Mouse (Mus musculus) cerebellum, postnatal 10 days (tissue): ENCODE results near the gene Dot1l.

Experiments used
- DNase-seq, 2 experiments: peaks; one replicate each; pipeline ENCODE4 v3.0.0; 2021; ENCODE audit warnings: mixed read lengths in 2 of 2

Gene Dot1l

GRCm38 (mm10) chr10:80793033-80793784 lies 38.2 kb downstream of the Dot1l start:
- peak; percentile 74 for DNase-seq

- DNase-seq: peak in 1 of 2 experiments; percentile 25
Measured at GRCm38 (mm10) chr10:80793803-80794202, 38.8 kb downstream of the Dot1l start.

GRCm38 (mm10) chr10:80794750-80795149 lies 39.7 kb downstream of the Dot1l start:
- DNase-seq: peak in 1 of 2 experiments; percentile 14

GRCm38 (mm10) chr10:80796307-80796848 lies 41.4 kb downstream of the Dot1l start:
- peak; percentile 59 for DNase-seq

GRCm38 (mm10) chr10:80797186-80798149 lies 42.5 kb downstream of the Dot1l start:
- peak in 1 of 2 experiments; percentile 28 for DNase-seq

GRCm38 (mm10) chr10:80798150-80799006 lies 43.4 kb downstream of the Dot1l start, which contains the start of the genes Sf3a2 and Plekhj1:
TSS of gene Sf3a2 (plus strand) at chr10:80798198.
TSS of gene Plekhj1 (minus strand) at chr10:80798626.
- DNase-seq: peak; percentile 98

- DNase-seq: no peak
Measured at GRCm38 (mm10) chr10:80799070-80799566, 44.1 kb downstream of the Dot1l start.

- no peak for DNase-seq
Measured at GRCm38 (mm10) chr10:80802204-80802912, 47.4 kb downstream of the Dot1l start.

GRCm38 (mm10) chr10:80802996-80803395 lies 48.0 kb downstream of the Dot1l start:
- DNase-seq: no peak

GRCm38 (mm10) chr10:80804340-80804739 lies 49.3 kb downstream of the Dot1l start:
- peak in 1 of 2 experiments; percentile 33 for DNase-seq

GRCm38 (mm10) chr10:80804916-80805315 lies 49.9 kb downstream of the Dot1l start, which contains the start of gene Amh:
TSS of gene Amh (plus strand) at chr10:80805243.
- peak in 1 of 2 experiments; percentile 37 for DNase-seq

GRCm38 (mm10) chr10:80805322-80805721 lies 50.3 kb downstream of the Dot1l start:
- peak in 1 of 2 experiments; percentile 38 for DNase-seq

- peak; percentile 92 to 96 for DNase-seq
Measured at GRCm38 (mm10) chr10:80805925-80806324, 50.9 kb downstream of the Dot1l start.

GRCm38 (mm10) chr10:80806341-80807056 lies 51.5 kb downstream of the Dot1l start:
- peak in 1 of 2 experiments; percentile 35 for DNase-seq

GRCm38 (mm10) chr10:80807057-80807627 lies 52.1 kb downstream of the Dot1l start:
- DNase-seq: peak; percentile 87 to 91

GRCm38 (mm10) chr10:80808099-80808984 lies 53.3 kb downstream of the Dot1l start:
- DNase-seq: peak in 1 of 2 experiments; percentile 20

GRCm38 (mm10) chr10:80808985-80809632 lies 54.1 kb downstream of the Dot1l start:
- peak in 1 of 2 experiments; percentile 18 for DNase-seq

- peak in 1 of 2 experiments; percentile 21 for DNase-seq
Measured at GRCm38 (mm10) chr10:80810084-80810483, 55.1 kb downstream of the Dot1l start.
